Mouse (Mus musculus): ENCODE measurements at regions not wholly inside any gene's neighbourhood (a gene's known extent, or its start where the extent isn't known, plus 50 kb on each side); places are given as distances from the start of the nearest gene placed in this dataset.

DNA sequence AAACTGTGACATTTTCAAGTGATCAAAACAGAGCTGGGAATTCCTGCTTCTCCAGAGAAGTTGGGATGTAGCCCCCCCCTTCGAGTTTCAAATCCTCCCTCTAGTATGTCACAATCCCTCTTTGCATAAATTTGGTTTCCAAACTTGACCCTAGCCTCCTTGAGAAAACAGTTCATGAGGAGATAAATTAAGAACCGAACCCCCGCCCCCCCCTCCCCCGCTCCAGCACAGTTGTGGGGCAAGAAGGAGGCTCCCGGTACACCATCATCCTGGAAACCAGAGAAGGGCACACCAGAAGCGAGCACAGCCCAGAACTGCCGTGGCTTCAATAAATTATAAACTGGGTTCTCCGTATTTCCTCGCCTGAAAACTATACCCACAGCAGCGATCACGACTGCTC, 72.5 kb upstream of the Zfp217 start:
- TF ChIP-seq ZC3H11A (IDR thresholded peaks at IDR 0.05; ENCODE audit: borderline replicate concordance, low read depth, low read length) (no peak), HCFC1 (IDR thresholded peaks at IDR 0.05; ENCODE audit: borderline replicate concordance, insufficient read depth, low read length) (no peak), ZNF384 (IDR thresholded peaks at IDR 0.05; ENCODE audit: low read depth, low read length) (no peak), MAFK (IDR thresholded peaks at IDR 0.05; ENCODE audit: insufficient read depth, low read depth, low read length) (no peak)
